Mouse (Mus musculus) MN1 (cell line): Measurements from ENCODE around the gene Dnajb6.
"Not testable (repeated sequence)": the region's sequence is repeated elsewhere in the genome, so short reads cannot be mapped to it uniquely, and the experiment has no call there.

Source experiments
- DNase-seq: peaks from one replicate; pipeline ENCODE4 v3.0.0-alpha.2; 2016; ENCODE audit warnings: low spot score

Dnajb6 gene

DNA sequence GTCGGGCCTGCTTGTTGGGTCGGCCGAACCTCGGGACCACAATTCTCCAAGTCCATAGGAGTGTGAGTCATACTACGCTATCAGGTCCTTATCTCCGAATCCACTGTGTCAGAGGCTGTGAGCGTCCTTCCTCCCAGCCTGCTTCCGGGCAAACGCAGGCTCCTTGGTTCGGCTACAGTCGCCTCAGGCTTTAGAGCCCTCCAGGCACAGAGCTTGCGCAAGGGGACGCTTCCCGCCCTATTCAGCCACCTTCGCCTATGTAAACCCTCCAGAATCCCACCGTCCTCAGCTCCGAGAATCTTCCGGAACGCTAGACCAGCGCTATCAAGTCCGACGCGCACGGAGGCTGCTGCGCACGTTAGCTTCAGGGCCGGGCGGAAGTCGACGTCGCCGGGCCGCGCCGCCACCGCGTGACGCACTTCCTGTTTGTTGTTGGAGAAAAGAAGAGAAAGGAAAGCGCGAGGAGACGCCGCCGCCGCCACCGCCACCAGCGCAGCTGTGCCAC lies at the start of gene Dnajb6, which contains the start of gene Gm5129:
TSS of gene Dnajb6 (plus strand) at position 132 of the 505 bp plus-strand sequence.
TSS of gene Gm5129 (minus strand) at position 380 of the 505 bp plus-strand sequence.
- peak; percentile 93 for DNase-seq

DNA sequence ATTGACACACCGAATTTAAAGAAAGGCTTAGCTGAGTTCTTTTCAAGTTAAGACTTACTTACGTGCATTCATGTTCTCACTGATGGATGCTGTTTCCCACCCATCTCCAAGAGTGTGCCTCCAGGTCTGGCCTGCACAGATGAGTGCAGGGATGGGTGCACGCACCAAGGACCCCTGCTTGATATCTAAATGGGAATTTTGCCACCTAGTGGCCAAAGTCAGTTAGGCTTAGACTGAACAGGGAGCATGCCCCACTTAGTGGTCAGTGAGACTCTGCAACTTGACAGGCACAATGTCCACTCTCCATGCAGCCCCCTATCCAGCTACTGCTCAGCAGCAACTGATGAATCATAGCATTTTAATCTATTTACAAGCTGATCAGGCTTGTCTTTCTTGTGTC lies 47.8 kb upstream of the Dnajb6 start:
- DNase-seq: peak; percentile 58

DNA sequence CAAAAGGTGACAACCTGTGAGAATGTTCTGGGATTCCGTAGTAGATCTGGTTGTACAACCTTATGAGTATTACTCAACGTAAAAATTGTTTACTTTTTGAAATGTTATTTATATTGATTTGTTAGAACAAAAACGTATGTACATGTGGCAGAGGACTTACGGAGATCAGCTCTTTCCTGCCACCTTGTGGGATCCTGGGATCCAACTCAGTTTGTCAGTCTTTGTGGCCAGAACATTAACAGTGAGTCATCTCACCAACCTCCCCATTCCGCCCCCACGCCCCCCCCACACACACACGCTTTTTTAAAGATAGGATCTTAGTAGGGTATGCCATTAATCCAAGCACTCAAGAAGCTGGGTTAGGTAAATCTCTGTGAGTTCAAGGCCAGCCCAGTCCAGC lies 47.1 kb upstream of the Dnajb6 start:
- peak; percentile 13 for DNase-seq

DNA sequence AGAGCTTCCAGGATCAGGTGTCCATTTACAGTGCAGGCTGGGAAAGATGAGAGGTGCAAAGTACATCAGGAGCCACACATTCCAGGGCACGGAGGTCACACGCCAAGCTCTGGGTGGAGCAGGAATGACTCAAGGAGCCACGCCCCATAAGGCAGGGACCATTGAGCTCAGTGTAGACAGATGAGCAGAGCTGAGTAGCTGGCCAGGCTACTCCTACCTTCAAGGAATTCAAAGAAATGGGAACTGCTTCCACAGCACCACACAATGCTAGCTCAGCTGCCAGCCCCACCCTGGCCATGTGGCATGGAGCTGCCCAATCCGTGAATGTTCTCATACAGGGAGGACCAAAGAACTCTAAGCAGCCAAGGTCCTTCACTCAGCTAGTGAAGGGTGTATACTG lies 37.0 kb upstream of the Dnajb6 start:
- DNase-seq: no peak

DNA sequence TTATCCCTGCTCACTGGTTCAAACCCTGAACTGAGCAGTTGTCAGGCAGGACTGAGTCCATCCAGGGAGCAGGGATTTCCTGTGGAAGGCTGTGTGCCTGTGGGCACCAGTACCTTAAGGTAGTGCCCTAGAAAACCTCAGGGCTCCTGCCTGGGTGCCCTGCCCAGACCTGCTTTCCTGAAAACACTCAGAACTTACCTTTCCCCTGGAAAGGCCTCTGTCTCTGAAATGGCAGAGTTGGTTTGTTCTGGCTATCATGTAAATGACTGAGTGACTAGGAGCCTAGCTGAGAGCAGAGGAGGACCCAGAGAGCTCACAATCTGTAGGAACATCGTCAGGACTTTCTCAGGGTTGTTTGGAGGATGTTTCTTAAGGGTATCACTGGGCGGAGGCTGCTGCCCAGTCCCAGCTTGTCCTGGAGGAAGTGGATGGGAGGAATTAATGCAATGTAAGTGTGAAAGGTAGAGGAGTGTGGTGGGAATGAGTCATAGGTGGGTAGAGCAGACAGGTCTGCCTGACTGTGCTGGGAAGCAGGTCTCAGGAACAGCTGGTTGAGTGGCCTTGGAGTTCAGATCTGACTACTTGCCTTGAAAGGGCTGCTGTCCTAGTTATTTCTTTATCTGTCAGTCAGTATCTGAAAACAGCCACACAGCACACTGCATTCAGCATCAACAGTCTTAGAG lies 35.8 kb upstream of the Dnajb6 start:
- DNase-seq: no peak

DNA sequence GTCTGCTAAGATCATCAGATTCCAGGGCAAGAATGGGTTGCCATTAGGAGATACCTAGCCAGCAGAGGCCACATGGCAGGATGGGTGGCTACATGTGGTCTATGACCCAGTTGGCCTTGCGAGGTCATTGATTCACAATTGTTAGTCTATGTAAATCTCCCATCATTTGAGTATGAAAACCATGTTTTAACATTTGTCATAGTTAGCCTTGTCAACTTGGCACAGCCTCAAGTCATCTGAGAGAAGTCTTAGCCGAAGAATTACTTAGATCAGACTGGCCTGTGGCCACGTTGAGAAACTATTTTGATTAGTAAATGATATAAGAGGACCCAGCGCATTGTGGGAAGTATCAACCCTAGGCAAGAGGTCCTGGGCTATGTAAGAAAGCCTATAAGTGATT lies 28.2 kb upstream of the Dnajb6 start:
- DNase-seq: no peak

DNA sequence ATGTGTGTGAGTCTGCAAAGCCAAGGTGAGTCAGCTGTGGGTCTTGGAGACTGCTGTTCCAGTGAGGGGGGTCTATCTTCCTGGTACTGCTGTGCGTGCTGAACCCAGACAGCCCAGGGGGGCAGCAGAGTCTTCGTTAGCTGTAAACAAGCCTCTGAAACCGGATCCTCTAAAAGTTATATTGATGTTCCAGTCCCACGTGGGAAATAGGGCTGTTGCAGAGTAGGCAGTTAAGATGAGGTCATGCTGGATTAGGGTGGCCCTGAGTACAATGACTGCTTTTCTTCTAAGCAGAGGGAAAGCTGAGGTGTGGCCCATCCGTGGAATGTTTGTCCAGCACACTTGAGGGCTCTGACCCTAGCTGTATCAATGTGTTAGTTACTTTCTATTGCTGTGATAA lies 27.2 kb upstream of the Dnajb6 start:
- DNase-seq: no peak

DNA sequence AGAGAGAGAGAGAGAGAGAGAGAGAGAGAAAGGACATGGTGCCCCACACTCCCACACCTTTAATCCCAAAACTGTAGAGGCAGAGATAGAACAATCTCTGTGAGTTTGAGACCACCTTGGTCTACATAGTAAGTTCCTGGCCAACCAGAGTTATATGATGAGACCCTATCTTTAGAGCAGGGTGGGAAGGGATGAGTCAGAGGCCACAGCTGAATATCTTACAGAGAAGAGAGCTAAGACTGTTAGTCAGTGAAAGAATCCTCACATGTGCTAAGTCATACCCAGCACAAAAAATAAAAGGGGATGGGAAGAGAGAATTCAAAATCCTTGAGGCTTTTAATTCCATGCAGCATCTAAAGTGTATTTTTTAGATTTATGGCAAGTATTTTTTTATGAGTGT lies 23.9 kb upstream of the Dnajb6 start:
- no peak for DNase-seq

DNA sequence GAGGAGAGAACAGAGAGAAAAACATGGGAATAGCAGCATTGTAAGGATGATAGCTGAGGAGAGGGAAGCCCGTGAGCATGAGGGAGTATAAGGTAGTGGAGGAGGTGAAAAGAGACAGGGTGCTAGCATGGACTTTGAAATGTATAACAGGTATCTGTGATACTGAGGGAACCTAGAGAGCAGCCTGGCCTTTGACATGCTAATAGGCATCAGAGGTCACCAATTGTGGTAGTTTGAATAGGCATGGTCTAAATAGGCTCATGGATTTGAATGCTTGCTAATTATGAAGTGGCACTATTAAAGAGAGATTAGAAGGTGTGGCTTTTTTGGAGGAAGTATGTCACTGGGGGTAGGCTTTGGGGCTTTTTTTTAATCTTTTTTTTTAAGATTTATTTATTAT lies 22.6 kb upstream of the Dnajb6 start:
- DNase-seq: no peak

DNA sequence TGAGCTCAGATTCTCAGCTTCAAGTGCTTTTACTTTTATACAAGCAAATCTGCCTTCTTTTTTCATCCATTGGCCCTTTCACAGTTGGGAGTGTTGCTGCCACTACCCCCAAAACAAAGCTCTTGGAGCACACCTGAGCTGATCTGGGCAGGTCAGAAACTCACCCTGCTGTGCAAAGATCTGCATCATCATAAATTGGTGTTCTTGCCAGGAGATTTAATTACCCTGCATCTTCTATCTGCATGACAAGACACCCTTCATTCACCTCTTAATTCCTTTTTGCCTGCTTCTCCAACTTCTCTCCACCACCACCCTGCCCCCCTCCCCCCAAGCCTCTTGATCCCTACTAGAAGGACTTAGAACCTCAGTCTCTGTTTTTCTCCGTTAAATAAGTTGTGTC lies 14.3 kb upstream of the Dnajb6 start:
- DNase-seq: no peak

DNA sequence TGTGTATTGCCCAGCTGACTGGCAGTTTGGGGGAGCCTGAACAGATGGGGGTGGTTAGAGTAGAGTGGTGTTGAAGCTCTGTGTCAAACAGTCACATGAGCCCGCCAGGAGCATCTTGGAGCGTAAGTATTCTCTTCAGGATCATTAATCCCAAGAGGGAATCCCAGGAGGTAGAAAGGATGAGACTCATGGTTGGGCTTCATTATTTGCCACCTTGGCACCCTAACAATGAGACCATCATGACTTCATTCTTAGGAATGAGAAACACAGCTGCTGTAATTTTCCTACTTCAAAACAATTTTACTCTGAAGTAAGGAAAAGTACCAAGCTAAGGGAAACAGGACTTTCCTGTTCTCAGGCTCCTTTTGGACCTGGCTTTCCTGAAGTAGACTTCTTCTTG lies 10.1 kb upstream of the Dnajb6 start:
- DNase-seq: no peak

DNA sequence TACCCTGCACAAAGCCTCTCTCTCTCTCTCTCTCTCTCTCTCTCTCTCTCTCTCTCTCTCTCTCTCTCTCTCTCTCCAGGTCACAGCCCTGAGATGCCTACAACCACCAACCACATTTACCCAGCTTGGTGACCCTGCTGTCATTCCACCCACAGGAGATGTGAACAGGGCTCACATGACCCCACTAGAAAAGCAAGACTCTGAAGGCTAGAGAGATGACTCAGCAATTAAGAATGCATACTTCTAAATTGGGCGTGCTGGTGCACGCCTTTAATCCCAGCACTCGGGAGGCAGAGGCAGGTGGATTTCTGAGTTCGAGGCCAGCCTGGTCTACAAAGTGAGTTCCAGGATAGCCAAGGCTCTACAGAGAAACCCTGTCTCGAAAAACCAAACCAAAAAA lies 9.4 kb upstream of the Dnajb6 start:
- not testable (repeated sequence) for DNase-seq

DNA sequence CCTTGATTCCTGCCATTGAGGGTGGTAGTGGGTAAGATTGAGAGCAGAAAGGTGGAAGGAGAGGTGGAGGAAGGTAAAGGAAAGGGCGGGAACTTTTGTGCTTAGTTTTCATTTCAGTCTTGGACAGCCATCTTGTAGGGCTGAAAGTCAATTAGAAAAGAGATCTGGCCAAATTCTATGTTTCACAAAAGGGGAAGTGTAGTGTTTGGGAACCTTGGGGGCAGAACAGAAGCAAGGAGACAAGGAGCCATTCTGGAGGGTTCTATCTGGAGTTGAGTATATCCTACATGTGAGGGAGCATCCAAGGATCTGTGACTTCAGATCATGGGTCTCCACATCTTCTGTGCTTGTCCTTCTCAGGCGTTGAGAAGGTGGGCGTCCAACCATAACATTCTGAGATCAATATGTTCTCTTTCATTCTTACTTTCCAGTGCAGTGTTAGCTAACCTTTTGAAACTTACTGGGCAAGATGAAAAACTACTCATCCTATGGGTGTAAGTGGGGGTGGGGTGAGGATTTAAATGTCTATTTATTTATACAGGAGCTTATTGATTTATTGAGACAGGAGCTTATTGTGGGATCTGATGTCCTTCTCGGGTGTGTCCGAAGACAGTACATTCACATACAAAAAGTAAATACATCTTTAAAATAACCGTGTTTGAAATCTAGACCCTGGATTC lies 517 bp upstream of the Dnajb6 start:
- no peak for DNase-seq

DNA sequence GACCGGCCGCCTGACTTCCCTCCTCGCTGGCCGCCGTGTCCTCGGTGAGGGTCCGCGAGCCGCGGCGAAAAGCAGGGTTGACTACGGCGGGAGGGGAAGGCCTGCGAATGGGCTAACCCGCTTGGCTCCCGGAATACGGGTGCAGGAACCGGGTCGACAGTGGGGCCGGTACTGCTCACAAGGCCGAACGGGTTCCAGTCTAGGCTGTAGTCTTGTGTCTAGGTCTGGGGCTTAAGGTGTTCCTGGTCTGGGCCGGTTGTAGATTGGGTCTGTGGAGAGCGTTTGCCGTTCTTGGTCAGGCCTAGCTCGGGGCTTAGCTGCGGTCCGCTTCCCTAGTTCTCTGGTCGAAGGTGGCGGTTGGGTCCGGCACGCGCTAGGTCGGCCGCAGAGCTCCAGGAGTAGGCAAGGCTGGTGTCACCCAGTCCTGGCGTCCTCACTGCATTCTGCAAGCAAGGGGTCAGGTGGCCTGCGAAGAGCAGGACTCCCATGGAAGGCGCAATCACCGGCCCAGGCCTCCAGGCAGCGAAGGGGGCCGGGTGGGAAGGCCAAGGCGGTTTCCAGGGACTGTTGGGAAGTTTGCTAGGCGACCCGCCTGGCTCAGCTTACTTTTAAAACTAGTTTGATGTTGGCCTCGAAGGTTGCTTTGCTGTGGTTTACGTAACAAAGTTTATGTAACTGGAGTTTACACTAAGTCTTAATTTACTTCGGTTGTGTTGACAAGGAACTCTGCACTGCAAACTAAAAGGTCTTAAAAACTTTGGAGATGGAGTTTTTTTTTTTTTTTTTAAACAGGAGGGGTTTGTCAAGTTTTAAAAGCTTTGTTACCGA lies 799 bp downstream of the Dnajb6 start:
- DNase-seq: peak; percentile 33

DNA sequence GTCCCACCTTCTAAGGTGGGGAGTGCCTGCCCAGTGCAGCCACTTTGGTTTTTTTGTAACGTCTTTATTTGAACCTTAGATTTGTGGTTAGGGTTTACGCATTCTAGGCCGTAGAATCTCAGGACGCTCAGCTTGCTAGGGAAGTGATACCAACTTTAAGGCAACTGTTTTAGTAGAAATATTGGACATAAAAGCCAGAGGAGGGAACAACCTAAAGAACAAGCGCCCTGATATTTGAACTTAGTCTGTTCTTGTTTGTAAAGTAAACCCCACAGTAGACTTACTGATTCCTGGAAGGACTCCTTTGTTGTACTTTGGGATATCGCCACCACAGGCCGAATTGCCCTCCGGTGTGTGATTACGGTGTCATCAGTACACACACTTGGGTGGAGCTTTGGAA lies 1.5 kb downstream of the Dnajb6 start:
- no peak for DNase-seq

DNA sequence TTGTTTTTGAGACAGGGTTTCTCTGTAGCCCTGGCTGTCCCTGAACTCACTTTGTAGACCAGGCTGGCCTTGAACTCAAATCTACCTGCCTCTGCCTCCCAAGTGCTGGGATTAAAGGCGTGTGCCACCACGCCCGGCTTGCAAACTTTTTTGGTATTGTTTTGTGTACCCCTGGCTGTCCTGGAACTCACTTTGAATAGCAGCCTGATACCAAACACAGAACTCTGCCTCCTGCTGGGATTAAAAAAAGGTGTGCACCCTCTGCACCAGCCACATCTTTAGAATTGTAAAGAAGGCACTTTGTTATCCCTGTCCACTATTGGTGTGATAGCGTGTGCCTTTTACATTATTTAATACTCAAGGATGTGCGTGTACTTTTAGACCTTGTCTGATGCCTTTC lies 2.0 kb downstream of the Dnajb6 start:
- no peak for DNase-seq

DNA sequence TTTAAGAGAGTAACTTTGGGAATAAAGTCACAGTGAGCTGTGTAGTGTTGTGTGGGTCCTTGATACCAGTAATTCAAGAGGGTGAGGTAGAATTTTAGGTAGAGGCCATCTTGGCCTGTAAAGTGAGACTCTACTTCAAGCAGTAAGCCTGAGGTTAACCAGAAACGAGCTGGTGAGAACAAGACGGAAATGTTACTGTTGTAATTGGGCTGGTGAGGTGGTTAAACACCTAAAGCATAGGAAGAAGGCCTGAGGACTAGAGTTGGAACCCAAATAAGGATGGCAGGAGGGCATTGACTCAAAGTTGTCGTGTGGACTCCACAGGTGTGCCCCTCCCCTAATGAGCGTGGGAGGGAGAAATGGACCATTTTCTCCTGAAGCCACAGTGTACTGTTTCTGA lies 2.6 kb downstream of the Dnajb6 start:
- no peak for DNase-seq

DNA sequence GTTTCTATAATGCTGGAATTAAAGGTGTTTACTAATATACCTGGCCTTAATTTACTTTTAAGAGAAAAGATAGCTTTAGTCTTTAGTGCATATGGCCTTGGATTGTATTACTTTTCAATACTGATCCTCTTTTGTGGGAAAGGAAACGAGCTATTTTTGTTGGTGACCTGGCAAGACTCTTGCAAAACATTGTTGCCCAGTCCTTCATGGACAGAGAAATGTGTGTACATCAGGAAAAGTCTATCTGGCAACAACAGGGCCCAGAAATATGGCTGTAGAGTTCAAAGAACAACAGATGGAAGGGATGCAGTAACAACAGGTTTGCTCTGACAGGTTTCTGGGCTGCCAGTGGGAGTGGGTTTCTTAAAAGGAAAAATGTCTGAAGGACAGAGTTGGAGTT lies 5.2 kb downstream of the Dnajb6 start:
- no peak for DNase-seq

DNA sequence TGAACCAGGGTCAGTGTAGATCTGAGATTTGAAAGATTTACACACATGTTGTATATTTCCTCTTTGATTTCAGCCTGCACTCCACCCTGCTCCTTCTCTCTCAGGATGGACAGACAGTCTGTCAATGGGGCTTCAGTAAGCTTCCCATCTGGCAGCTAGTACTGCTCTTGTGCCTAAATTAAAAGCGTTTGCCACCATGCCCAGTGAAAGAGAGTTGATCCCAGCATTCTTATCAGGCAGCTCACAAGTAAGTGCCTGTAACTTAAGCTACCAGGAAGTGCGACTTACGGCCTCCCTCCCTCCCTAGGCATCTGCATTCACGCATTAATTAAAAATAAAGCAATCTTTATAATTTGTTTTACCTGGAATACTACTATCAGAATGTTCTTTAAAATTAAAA lies 5.6 kb downstream of the Dnajb6 start:
- DNase-seq: no peak

DNA sequence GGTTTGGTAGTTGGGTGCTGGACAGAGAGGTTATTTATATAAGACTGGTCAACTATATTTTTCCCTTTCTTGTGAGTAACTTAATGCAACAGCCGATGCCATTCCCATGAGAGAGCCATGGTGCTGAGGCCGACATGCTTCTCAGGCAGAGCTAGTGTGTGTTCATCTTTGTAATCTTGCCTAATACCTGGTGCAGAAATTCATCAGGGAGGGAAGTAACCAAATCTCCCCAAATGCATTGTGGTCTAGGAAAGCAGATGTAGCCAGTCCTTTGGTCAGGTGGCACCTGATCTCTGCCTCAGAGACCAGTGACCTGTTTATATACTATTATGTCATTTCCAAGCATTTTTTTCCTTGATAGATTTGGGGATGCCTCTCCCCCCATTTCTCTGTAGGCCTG lies 12.2 kb downstream of the Dnajb6 start:
- DNase-seq: no peak

DNA sequence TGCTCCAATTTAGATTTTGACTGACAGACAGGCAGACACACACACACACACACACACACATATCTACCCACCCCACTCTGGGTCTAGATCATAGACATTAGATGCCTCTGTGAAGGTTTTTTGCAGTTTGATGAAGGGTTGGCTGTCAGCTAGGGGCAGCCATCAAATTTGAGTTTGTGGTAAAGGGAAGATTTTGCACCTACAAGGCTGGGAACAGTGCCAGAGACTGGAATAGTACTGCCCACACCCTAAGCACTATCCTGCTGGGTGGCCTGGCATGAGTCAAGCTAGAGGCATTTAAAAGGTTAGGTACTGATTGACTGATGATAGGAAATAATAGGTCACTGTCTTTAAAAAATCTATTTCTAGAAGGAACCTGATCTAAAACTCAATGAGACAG lies 15.8 kb downstream of the Dnajb6 start:
- no peak for DNase-seq

DNA sequence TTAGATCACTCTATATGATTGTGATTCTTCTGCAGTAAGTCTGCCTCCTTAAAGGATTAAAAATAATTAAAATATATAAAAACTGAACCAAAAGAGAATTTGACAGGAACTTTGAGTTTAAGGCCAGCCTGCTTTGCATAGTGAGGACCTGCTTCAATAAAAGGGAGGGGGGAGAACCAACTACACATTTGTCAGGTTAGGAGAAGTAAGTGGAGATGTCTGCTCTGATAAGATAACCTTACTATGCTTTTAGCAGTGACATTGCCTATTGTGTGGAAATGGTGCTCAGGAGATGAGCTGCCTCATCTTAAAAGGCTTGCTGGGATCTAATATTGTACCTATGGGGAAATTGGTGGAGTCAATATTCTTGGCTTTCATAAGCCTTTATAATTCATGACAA lies 17.4 kb downstream of the Dnajb6 start:
- DNase-seq: no peak

DNA sequence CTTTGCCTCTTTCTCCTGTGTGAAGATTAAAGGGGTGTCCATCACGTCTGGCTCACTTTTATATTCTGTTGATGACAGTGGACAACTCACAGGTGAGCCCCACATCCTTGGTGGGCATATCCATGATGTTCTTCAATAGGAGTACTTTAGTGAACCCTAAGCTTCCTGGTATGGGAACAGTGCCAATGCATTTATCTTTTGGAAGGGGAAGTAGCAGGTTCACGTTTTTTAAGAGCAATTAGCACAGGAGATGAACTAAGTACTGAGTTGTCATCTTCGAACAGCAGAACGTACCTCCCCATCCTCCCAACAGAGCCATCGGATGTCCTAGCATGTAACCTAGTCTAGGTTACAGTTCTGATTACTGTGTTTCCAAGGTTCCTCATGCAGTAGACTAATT lies 23.8 kb downstream of the Dnajb6 start:
- DNase-seq: no peak
